Mouse (Mus musculus): ENCODE data around the gene Rfng. TPM values are rescaled to one million over a fixed set of nuclear protein-coding genes. Genes with fewer than 3 reads are reported as not detected.

The Rfng gene
- polyA plus RNA-seq, 1 experiment from 2014 or later = 39.9 TPM

DNA sequence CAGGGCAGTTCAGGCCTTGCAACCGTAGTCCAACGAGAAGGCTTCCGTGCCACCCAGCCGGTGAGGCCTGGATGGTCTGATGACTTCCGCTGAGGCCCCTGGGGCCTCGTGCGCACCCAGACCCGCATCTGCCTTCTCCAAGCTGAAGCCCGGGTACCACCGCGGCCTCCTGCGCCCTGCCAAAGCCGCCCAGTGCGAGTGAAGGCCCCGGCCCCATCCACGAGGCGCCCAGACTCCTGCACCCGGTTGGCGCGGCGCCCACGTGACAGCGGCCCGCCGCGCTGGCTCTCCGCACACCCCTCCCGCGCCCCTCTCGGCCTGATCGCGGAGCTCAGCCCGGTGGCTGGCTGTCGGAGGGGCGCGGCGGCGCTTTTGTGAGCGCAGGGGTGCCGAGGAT is 39.5 kb upstream of the Rfng start:
- ATAC-seq (replicated peaks; ENCODE audit: low FRiP score) = peak; percentile 57
- H3K36me3 ChIP-seq = peaks cover 38% of the 10 kb centered on the region
- peaks cover 36% of the 10 kb centered on the region for H3K4me1 ChIP-seq
- no peaks in the 10 kb centered on the region for H3K9me3 ChIP-seq (replicated peaks)
- peak overlapping the region; percentile 98 for H3K27ac ChIP-seq
- H3K4me2 ChIP-seq = peak overlapping the region; percentile 72
- H3K4me3 ChIP-seq (replicated peaks) = peak overlapping the region; percentile 76
- WGBS = under 1% methylated on average over 38 of the region's 40 CpGs
- peak overlapping the region; percentile 85 for H3K9ac ChIP-seq
- no peaks in the 10 kb centered on the region for H3K27me3 ChIP-seq

DNA sequence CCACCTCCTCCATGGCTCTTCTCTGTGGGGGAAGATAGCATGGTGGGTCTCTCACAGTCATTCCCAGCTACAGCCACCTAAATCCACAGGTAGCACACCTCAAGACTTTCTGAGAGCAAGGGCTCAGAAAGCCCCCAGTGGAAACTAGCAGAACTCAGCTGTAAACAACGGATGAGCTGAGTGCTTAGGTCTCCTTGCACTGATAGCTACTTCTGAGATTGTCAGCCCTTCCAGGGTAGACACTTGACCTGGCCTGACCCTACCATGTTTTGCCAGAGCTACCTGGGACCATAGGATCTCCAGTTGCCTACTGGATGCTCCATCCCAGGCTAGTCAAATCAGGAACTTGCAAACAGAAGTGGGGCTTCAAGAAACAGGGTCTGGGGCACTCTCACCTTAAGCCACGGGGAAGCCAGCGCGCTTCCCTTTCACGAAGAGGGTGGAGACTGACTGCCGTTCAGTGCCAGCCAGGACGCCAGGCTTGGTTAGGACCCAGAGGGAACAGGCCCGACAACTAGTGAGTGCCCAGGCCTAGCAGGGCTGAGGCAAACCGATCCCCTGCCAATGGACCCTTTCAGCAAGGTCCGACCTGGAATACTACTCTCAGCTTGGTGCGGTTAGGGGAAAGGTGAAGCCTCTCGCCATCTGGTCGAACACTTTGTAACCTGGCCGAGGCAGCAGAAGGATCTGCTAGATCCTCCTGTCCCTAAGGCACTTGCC is 39.0 kb upstream of the Rfng start:
- Histone ChIP-seq H3K36me3 (peaks cover 44% of the 10 kb centered on the region), H3K4me3 (replicated peaks) (peak overlapping the region; percentile 76), H3K9ac (peak overlapping the region; percentile 85), H3K4me1 (peaks cover 36% of the 10 kb centered on the region), H3K9me3 (replicated peaks) (no peaks in the 10 kb centered on the region), H3K4me2 (peak overlapping the region; percentile 72), H3K27ac (peak overlapping the region; percentile 98), H3K27me3 (no peaks in the 10 kb centered on the region)
- ATAC-seq (replicated peaks; ENCODE audit: low FRiP score) = no peak
- 0% methylated on average over 14 of the region's 14 CpGs for WGBS

DNA sequence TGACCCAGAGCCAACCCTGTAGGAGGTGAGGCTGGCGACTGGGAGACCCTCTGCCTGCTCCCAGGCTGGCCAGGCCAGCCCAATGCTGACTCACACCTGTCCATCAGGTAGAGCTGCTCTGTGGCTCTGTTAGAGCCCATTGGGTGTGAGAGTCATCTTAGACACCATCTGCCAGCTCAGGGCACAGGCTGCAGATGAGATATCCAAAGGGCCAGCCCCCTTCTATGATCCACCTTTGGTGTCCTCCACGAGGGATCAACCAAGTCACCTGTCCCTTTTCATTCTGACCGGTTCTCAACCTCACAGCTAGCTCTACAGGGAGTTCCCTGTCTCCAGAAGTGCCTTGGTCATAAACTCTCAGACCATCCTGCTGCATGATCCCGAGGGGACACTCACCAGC is 38.3 kb upstream of the Rfng start:
- H3K36me3 ChIP-seq = peaks cover 51% of the 10 kb centered on the region

DNA sequence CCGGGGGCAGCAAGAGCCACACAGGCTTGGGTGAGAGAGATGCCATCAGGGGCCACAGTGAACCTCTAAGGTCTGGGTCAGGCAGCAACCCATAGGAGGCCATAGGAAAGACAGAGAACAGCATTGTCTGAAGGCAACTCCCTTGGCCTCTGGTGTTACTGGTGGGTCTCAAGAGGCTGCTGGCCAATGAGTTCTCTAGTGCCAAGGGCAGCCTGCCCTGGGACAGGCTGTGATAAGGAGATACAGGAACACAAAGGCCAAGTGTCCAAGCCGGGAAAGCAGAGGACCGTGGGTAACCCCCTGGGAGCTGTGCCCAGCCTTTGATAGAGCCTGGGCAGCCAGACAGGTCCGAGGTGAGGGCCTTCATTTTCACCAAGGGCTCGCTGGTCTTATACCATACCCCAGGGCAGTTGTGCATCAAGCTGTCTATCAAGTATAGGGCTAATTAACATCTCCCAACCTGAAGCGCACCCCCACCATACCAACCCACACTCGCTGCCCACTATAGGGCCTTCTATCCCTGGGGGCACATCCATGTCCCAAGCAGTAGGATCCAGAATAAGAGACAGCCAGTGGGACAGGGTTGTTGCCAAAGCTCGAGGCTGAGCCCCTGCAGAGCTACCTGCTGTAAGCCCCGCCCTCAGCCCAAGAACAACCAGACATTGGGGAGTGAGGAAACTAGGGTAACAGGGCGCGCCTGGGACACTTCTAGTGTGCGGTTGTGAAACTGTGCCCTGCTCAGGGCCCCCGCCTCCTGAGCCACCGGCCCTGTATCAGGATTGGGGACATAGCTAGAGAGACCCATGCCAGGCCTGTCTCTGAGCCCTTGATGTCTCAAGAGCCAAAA is 37.3 kb upstream of the Rfng start:
- peaks cover 36% of the 10 kb centered on the region for H3K4me1 ChIP-seq
- WGBS = 82% methylated on average over 14 of the region's 14 CpGs
- ATAC-seq (replicated peaks; ENCODE audit: low FRiP score) = no peak
- H3K36me3 ChIP-seq = peaks cover 61% of the 10 kb centered on the region
- H3K4me3 ChIP-seq (replicated peaks) = peak overlapping the region; percentile 76
- H3K9ac ChIP-seq = peak overlapping the region; percentile 85; the same call in 1 of the 2 replicates
- no peaks in the 10 kb centered on the region for H3K27me3 ChIP-seq
- H3K9me3 ChIP-seq (replicated peaks) = no peaks in the 10 kb centered on the region
- no peak overlapping the region for H3K27ac ChIP-seq
- H3K4me2 ChIP-seq = peak overlapping the region; percentile 72

More for the DNA sequence above, 38.3 kb upstream of the Rfng start:
- peak overlapping the region; percentile 85 for H3K9ac ChIP-seq
- H3K9me3 ChIP-seq (replicated peaks) = no peaks in the 10 kb centered on the region
- peak overlapping the region; percentile 76 for H3K4me3 ChIP-seq (replicated peaks)
- no peak overlapping the region for H3K27ac ChIP-seq
- no peak for ATAC-seq (replicated peaks; ENCODE audit: low FRiP score)
- no peaks in the 10 kb centered on the region for H3K27me3 ChIP-seq
- peak overlapping the region; percentile 72 for H3K4me2 ChIP-seq
- 47% methylated on average over 4 of the region's 4 CpGs for WGBS
- peaks cover 36% of the 10 kb centered on the region for H3K4me1 ChIP-seq

DNA sequence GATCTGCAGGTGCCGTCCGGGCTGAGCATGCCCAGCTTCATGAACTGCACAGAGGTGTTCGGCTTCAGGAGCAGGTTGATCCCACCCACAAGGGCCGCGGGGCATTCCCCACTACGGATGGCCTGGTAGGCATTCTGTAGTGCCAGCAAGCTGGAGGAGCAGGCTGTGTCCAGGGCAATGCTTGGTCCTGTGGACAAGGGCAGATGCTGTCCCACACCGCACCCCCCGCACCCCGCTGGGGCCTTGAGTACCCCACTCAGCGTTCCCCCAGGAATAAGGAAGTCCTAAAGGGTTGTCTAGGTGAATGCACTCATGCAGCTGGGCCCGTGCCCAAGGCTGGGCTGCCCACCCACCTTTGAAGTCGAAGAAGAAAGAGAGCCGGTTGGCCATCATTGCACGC is 36.5 kb upstream of the Rfng start:
- WGBS = 90% methylated on average over 14 of the region's 14 CpGs
- no peak overlapping the region for H3K9ac ChIP-seq
- no peak overlapping the region for H3K4me3 ChIP-seq (replicated peaks)
- H3K4me1 ChIP-seq = peaks cover 33% of the 10 kb centered on the region
- no peak overlapping the region for H3K27ac ChIP-seq
- no peak overlapping the region for H3K4me2 ChIP-seq
- no peaks in the 10 kb centered on the region for H3K9me3 ChIP-seq (replicated peaks)
- H3K27me3 ChIP-seq = no peaks in the 10 kb centered on the region
- peaks cover 68% of the 10 kb centered on the region for H3K36me3 ChIP-seq
- no peak for ATAC-seq (replicated peaks; ENCODE audit: low FRiP score)

DNA sequence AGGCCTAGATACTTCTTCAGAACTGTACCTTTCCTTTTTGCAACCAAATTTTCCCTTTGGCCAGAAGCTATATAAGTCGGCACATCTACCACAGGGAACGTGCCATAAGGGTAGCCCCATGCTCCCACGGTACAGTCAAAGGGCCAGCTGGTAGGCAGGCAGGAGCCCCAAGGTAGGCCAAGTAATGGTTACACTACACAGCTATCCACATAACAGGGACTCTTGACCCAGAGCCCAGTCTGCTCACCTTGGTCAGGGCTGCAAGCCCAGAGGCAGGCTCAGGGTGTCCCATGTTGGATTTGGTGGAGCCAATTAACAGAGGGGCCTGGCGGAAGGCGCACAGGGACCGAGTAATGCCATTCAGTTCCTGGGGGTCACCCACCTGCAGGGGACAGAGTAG is 35.5 kb upstream of the Rfng start:
- H3K4me3 ChIP-seq (replicated peaks) = no peak overlapping the region
- H3K4me2 ChIP-seq = no peak overlapping the region
- peaks cover 78% of the 10 kb centered on the region for H3K36me3 ChIP-seq
- peaks cover 24% of the 10 kb centered on the region for H3K4me1 ChIP-seq
- WGBS = 96% methylated on average over 6 of the region's 6 CpGs
- H3K9ac ChIP-seq = no peak overlapping the region
- no peaks in the 10 kb centered on the region for H3K9me3 ChIP-seq (replicated peaks)
- no peaks in the 10 kb centered on the region for H3K27me3 ChIP-seq
- ATAC-seq (replicated peaks; ENCODE audit: low FRiP score) = no peak
- no peak overlapping the region for H3K27ac ChIP-seq

DNA sequence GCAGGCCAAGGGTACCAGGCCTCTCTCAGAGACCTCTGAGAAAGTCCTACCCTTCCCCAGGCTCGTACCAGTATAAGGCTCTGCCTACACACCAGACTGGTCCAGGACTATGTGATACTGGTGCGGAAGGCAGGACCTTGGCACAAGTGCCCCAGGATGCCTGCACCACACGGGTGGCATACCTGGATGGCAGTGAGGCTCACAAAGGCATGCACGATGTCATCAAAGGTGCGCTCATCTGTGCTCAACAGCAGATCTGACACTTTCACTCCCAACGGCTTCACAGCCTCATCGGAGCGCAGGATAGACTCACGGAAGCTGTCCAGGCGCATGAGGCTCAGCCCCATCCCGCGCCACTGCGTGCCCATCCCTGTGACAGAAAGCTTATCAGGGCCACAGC is 34.2 kb upstream of the Rfng start:
- Histone ChIP-seq H3K36me3 (peaks cover 91% of the 10 kb centered on the region), H3K27me3 (no peaks in the 10 kb centered on the region), H3K4me2 (no peak overlapping the region), H3K4me1 (peaks cover 24% of the 10 kb centered on the region), H3K4me3 (replicated peaks) (no peak overlapping the region), H3K9me3 (replicated peaks) (no peaks in the 10 kb centered on the region), H3K27ac (no peak overlapping the region), H3K9ac (no peak overlapping the region)
- no peak for ATAC-seq (replicated peaks; ENCODE audit: low FRiP score)
- WGBS = 95% methylated on average over 13 of the region's 13 CpGs

DNA sequence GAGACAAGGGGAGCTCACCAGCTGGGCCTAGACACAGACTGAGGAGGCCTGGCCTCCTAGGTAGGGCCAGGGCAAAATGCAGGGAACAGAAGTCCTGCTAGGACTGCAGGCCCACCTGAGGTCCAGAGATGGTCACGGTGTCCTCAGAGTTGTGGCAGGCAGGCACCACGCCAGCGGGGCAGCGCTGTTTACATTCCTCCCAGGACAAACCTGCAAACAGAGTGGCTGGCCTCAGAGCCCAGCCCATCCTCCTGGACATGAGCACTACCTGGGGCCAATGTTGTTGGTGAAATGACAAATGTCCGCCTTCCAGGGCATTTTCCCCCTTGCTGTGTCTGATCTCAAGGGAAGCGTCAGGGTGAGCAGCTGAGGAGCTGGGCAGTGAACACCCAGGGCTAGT is 33.4 kb upstream of the Rfng start:
- Histone ChIP-seq H3K4me1 (peaks cover 16% of the 10 kb centered on the region), H3K4me3 (replicated peaks) (no peak overlapping the region), H3K27me3 (no peaks in the 10 kb centered on the region), H3K36me3 (peaks cover 100% of the 10 kb centered on the region), H3K4me2 (no peak overlapping the region), H3K9ac (no peak overlapping the region), H3K9me3 (replicated peaks) (no peaks in the 10 kb centered on the region), H3K27ac (no peak overlapping the region)
- WGBS = 94% methylated on average over 6 of the region's 6 CpGs
- no peak for ATAC-seq (replicated peaks; ENCODE audit: low FRiP score)

DNA sequence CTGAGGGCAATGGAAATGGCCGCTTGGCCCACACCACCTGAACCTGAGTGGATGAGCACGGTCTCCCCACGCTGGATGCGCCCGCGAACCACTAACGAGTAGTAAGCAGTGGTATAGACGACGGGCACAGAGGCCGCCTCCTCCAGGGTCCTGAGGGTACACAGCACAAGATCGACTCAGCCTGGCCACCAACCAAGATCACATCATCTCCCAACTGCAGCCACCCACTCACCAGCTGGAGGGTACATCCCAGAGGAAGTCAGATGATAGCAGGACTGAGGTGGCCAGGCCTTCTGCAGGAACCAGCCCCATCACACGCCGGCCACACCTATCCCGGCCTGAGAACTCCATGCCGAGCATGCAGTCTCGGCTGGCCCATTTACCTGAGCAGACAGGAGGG is 28.1 kb upstream of the Rfng start:
- 95% methylated on average over 16 of the region's 16 CpGs for WGBS
- H3K36me3 ChIP-seq = peaks cover 100% of the 10 kb centered on the region
- no peak overlapping the region for H3K4me3 ChIP-seq (replicated peaks)
- H3K27ac ChIP-seq = no peak overlapping the region
- no peak overlapping the region for H3K9ac ChIP-seq
- H3K4me2 ChIP-seq = no peak overlapping the region
- ATAC-seq (replicated peaks; ENCODE audit: low FRiP score) = no peak
- H3K27me3 ChIP-seq = no peaks in the 10 kb centered on the region
- H3K9me3 ChIP-seq (replicated peaks) = no peaks in the 10 kb centered on the region
- H3K4me1 ChIP-seq = no peaks in the 10 kb centered on the region

DNA sequence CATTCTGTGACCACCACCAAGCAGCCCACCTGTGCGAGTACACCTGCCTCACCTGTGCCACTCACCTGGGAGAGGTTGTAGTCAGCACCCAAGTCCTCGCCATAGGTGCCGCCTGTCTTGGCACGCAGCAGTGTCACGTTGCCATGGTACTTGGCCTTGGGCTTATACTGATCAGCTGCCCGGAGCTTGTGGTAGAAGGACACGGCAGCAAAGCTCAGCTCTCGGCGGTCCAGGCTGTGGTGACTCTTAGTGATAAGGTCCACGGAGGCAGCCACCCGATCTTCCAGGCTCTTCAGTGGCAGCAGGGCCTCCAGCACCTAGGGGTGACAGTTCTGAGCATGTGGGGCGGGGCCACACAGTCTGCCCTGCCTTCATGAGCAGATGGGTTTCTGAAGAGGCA is 24.0 kb upstream of the Rfng start:
- H3K4me2 ChIP-seq = no peak overlapping the region
- H3K4me3 ChIP-seq (replicated peaks) = no peak overlapping the region
- no peak overlapping the region for H3K27ac ChIP-seq
- 96% methylated on average over 12 of the region's 12 CpGs for WGBS
- ATAC-seq (replicated peaks; ENCODE audit: low FRiP score) = no peak
- H3K4me1 ChIP-seq = no peaks in the 10 kb centered on the region
- no peak overlapping the region for H3K9ac ChIP-seq
- peaks cover 84% of the 10 kb centered on the region for H3K36me3 ChIP-seq
- H3K9me3 ChIP-seq (replicated peaks) = no peaks in the 10 kb centered on the region
- no peaks in the 10 kb centered on the region for H3K27me3 ChIP-seq

DNA sequence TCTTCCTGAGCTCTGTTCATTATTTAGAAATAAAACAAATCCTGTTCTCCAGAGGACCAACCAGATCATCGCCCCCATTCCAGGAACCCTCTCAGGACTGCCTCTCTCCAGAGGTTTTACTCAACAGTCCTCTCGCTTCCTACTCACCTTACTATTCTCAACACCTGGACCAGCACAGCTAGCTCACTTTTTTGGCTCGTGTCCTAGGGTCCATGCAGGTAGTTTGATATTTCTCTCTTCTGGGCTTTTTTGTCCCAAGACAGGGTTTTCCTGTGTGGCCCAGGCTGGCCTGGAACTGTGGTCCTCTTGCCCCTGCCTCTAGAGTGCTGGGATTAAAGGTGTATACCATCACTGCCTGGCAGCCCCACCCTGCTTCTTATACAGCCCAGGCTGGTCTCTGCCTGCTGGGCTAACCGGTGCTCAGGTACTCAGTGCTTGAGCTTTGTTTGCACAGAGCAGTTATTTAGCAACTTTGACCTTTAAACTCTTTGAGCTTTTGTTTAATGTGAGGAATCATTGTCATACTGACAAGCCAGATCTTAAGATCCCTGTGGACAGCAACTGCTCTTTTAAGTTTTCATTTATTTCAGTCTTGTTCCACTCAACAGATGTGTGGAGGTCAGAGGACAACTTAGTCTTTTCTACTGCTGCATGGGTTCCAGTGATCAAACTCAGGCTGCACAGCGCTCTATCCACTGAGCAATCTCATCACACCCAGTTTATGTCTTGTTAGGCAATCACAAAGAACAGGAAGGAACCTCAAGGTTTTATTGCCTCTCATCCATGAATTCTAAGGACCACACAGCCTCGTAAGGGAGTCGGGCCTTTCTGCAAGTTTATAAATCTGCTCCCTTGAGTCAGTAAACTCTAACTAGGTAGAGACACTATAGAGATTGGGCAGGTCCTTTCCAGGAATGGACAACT is 21.6 kb upstream of the Rfng start:
- 77% methylated on average over 7 of the region's 7 CpGs for WGBS
- H3K4me1 ChIP-seq = peaks cover under 1% of the 10 kb centered on the region; the same call in 1 of the 2 replicates
- no peak overlapping the region for H3K27ac ChIP-seq
- H3K9me3 ChIP-seq (replicated peaks) = no peaks in the 10 kb centered on the region
- no peaks in the 10 kb centered on the region for H3K27me3 ChIP-seq
- no peak for ATAC-seq (replicated peaks; ENCODE audit: low FRiP score)
- no peak overlapping the region for H3K4me3 ChIP-seq (replicated peaks)
- no peak overlapping the region for H3K4me2 ChIP-seq
- peaks cover 60% of the 10 kb centered on the region for H3K36me3 ChIP-seq
- H3K9ac ChIP-seq = no peak overlapping the region

Measured in kidney, embryonic 15.5 days (tissue).